Mouse (Mus musculus): Measurements from ENCODE around the gene Gm4553. TPM values are rescaled to one million over a fixed set of nuclear protein-coding genes. Genes with fewer than 3 reads are reported as not detected.
"Not testable (repeated sequence)": the region's sequence is repeated elsewhere in the genome, so short reads cannot be mapped to it uniquely, and the experiment has no call there.

Gm4553 gene
- polyA plus RNA-seq (2015; fragmentation: Nextera tagmentation; extraction: Ambion mirVana): not detected in 2 replicates

GRCm38 (mm10) chr7:142165639-142166038 lies at the start of gene Gm4553:
Gene Gm4553 (minus strand): TSS chr7:142165739.
- H3K27ac ChIP-seq; H3K27me3 ChIP-seq; ATAC-seq (replicated peaks; ENCODE audit: low FRiP score); H3K4me1 ChIP-seq; H3K36me3 ChIP-seq; H3K4me2 ChIP-seq; H3K9me3 ChIP-seq (replicated peaks); H3K9ac ChIP-seq; H3K4me3 ChIP-seq (replicated peaks): not testable (repeated sequence)

- not testable (repeated sequence) for H3K4me3 ChIP-seq (replicated peaks); H3K4me1 ChIP-seq; H3K27me3 ChIP-seq; ATAC-seq (replicated peaks; ENCODE audit: low FRiP score); H3K9ac ChIP-seq; H3K36me3 ChIP-seq; H3K4me2 ChIP-seq; H3K27ac ChIP-seq; H3K9me3 ChIP-seq (replicated peaks)
- 74% methylated on average over 1 of the region's 1 CpGs for WGBS
Observed at GRCm38 (mm10) chr7:142212136-142212535, 46.6 kb upstream of the Gm4553 start.

GRCm38 (mm10) chr7:142211559-142211958 lies 46.0 kb upstream of the Gm4553 start, which contains the start of gene Gm7579:
Gene Gm7579 (plus strand): TSS chr7:142211859.
- H3K27ac ChIP-seq: no peak within 1 kb of the TSS
- H3K4me2 ChIP-seq: no peak within 1 kb of the TSS
- no peaks in the 10 kb centered on the region for H3K4me1 ChIP-seq
- 45% methylated on average over 1 of the region's 1 CpGs for WGBS
- H3K9me3 ChIP-seq (replicated peaks): no peaks in the 10 kb centered on the region
- H3K4me3 ChIP-seq (replicated peaks): no peak within 1 kb of the TSS
- no peaks in the 10 kb centered on the region for H3K27me3 ChIP-seq
- H3K36me3 ChIP-seq: no peaks in the 10 kb centered on the region
- ATAC-seq (replicated peaks; ENCODE audit: low FRiP score): no peak
- no peak within 1 kb of the TSS for H3K9ac ChIP-seq

GRCm38 (mm10) chr7:142206891-142207290 lies 41.4 kb upstream of the Gm4553 start:
- H3K27me3 ChIP-seq; H3K4me3 ChIP-seq (replicated peaks); H3K27ac ChIP-seq; H3K9me3 ChIP-seq (replicated peaks); ATAC-seq (replicated peaks; ENCODE audit: low FRiP score); H3K4me2 ChIP-seq; H3K36me3 ChIP-seq; H3K9ac ChIP-seq; H3K4me1 ChIP-seq: not testable (repeated sequence)
- 86% methylated on average over 5 of the region's 5 CpGs for WGBS

GRCm38 (mm10) chr7:142205488-142205887 lies 39.9 kb upstream of the Gm4553 start:
- H3K9me3 ChIP-seq (replicated peaks): no peaks in the 10 kb centered on the region
- H3K4me1 ChIP-seq: no peaks in the 10 kb centered on the region
- no peak overlapping the region for H3K4me3 ChIP-seq (replicated peaks)
- no peaks in the 10 kb centered on the region for H3K27me3 ChIP-seq
- no peak for ATAC-seq (replicated peaks; ENCODE audit: low FRiP score)
- H3K27ac ChIP-seq: no peak overlapping the region
- no peak overlapping the region for H3K4me2 ChIP-seq
- no peak overlapping the region for H3K9ac ChIP-seq
- no peaks in the 10 kb centered on the region for H3K36me3 ChIP-seq

GRCm38 (mm10) chr7:142201064-142201463 lies 35.5 kb upstream of the Gm4553 start, which contains the start of gene Krtap5-3:
Gene Krtap5-3 (plus strand): TSS chr7:142201364.
- Histone ChIP-seq H3K27ac (no peak within 1 kb of the TSS), H3K4me2 (no peak within 1 kb of the TSS), H3K4me3 (replicated peaks) (no peak within 1 kb of the TSS), H3K9ac (no peak within 1 kb of the TSS), H3K9me3 (replicated peaks) (no peaks in the 10 kb centered on the region), H3K36me3 (no peaks in the 10 kb centered on the region), H3K4me1 (no peaks in the 10 kb centered on the region), H3K27me3 (no peaks in the 10 kb centered on the region)
- 10% methylated on average over 1 of the region's 1 CpGs for WGBS
- no peak for ATAC-seq (replicated peaks; ENCODE audit: low FRiP score)

- 80% methylated on average over 2 of the region's 2 CpGs for WGBS
- Histone ChIP-seq H3K36me3 (no peaks in the 10 kb centered on the region), H3K9me3 (replicated peaks) (no peaks in the 10 kb centered on the region), H3K9ac (no peak overlapping the region), H3K27me3 (no peaks in the 10 kb centered on the region), H3K4me2 (no peak overlapping the region), H3K27ac (no peak overlapping the region), H3K4me1 (no peaks in the 10 kb centered on the region), H3K4me3 (replicated peaks) (no peak overlapping the region)
- ATAC-seq (replicated peaks; ENCODE audit: low FRiP score): no peak
Observed at GRCm38 (mm10) chr7:142198748-142199147, 33.2 kb upstream of the Gm4553 start.

GRCm38 (mm10) chr7:142190289-142190688 lies 24.8 kb upstream of the Gm4553 start, which contains the start of gene Gm10153:
Gene Gm10153 (minus strand): TSS chr7:142190389.
- H3K9ac ChIP-seq: no peak within 1 kb of the TSS
- no peaks in the 10 kb centered on the region for H3K4me1 ChIP-seq
- no peaks in the 10 kb centered on the region for H3K9me3 ChIP-seq (replicated peaks)
- WGBS: 44% methylated on average over 2 of the region's 2 CpGs
- no peak for ATAC-seq (replicated peaks; ENCODE audit: low FRiP score)
- H3K4me3 ChIP-seq (replicated peaks): no peak within 1 kb of the TSS
- H3K27me3 ChIP-seq: 0 out of 2 replicates have a peak, but pooled peaks cover 3% of the 10 kb centered on the region
- no peak within 1 kb of the TSS for H3K27ac ChIP-seq
- H3K4me2 ChIP-seq: no peak within 1 kb of the TSS
- H3K36me3 ChIP-seq: no peaks in the 10 kb centered on the region

- Histone ChIP-seq H3K27ac (no peak overlapping the region), H3K9me3 (replicated peaks) (no peaks in the 10 kb centered on the region), H3K4me1 (no peaks in the 10 kb centered on the region), H3K27me3 (0 out of 2 replicates have a peak, but pooled peaks cover 3% of the 10 kb centered on the region), H3K9ac (no peak overlapping the region), H3K36me3 (no peaks in the 10 kb centered on the region), H3K4me3 (replicated peaks) (no peak overlapping the region), H3K4me2 (no peak overlapping the region)
- no peak for ATAC-seq (replicated peaks; ENCODE audit: low FRiP score)
- WGBS: 67% methylated on average over 2 of the region's 2 CpGs
Observed at GRCm38 (mm10) chr7:142188156-142188555, 22.6 kb upstream of the Gm4553 start.

GRCm38 (mm10) chr7:142181021-142181420 lies 15.5 kb upstream of the Gm4553 start:
- no peak overlapping the region for H3K27ac ChIP-seq
- no peak for ATAC-seq (replicated peaks; ENCODE audit: low FRiP score)
- H3K36me3 ChIP-seq: no peaks in the 10 kb centered on the region
- H3K9me3 ChIP-seq (replicated peaks): no peaks in the 10 kb centered on the region
- H3K4me1 ChIP-seq: no peaks in the 10 kb centered on the region
- WGBS: 61% methylated on average over 1 of the region's 1 CpGs
- H3K4me2 ChIP-seq: no peak overlapping the region
- H3K27me3 ChIP-seq: no peaks in the 10 kb centered on the region
- no peak overlapping the region for H3K9ac ChIP-seq
- H3K4me3 ChIP-seq (replicated peaks): no peak overlapping the region

GRCm38 (mm10) chr7:142178685-142179084 lies 13.1 kb upstream of the Gm4553 start:
- WGBS: 83% methylated on average over 1 of the region's 1 CpGs

GRCm38 (mm10) chr7:142175905-142176304 lies 10.4 kb upstream of the Gm4553 start, which contains the start of gene Krtap5-2:
Gene Krtap5-2 (minus strand): TSS chr7:142176005.
- H3K4me3 ChIP-seq (replicated peaks); H3K36me3 ChIP-seq; H3K27me3 ChIP-seq; H3K27ac ChIP-seq; H3K4me1 ChIP-seq; H3K9ac ChIP-seq; H3K4me2 ChIP-seq; H3K9me3 ChIP-seq (replicated peaks); ATAC-seq (replicated peaks; ENCODE audit: low FRiP score): not testable (repeated sequence)

More at GRCm38 (mm10) chr7:142178685-142179084, 13.1 kb upstream of the Gm4553 start:
- Histone ChIP-seq H3K9me3 (replicated peaks) (no peaks in the 10 kb centered on the region), H3K4me3 (replicated peaks) (no peak overlapping the region), H3K4me2 (no peak overlapping the region), H3K27me3 (no peaks in the 10 kb centered on the region), H3K4me1 (no peaks in the 10 kb centered on the region), H3K36me3 (no peaks in the 10 kb centered on the region), H3K27ac (no peak overlapping the region), H3K9ac (no peak overlapping the region)
- no peak for ATAC-seq (replicated peaks; ENCODE audit: low FRiP score)

- H3K4me1 ChIP-seq: no peaks in the 10 kb centered on the region
- H3K4me2 ChIP-seq: no peak overlapping the region
- no peak overlapping the region for H3K9ac ChIP-seq
- no peaks in the 10 kb centered on the region for H3K36me3 ChIP-seq
- ATAC-seq (replicated peaks; ENCODE audit: low FRiP score): no peak
- H3K4me3 ChIP-seq (replicated peaks): no peak overlapping the region
- H3K27ac ChIP-seq: no peak overlapping the region
- no peaks in the 10 kb centered on the region for H3K9me3 ChIP-seq (replicated peaks)
- WGBS: 52% methylated on average over 3 of the region's 3 CpGs
- H3K27me3 ChIP-seq: no peaks in the 10 kb centered on the region
Observed at GRCm38 (mm10) chr7:142169836-142170235, 4.3 kb upstream of the Gm4553 start.

Data from kidney, embryonic 15.5 days (tissue).